20 mouse cellular contexts compared by ENCODE assay signal in the genomic region with DNA sequence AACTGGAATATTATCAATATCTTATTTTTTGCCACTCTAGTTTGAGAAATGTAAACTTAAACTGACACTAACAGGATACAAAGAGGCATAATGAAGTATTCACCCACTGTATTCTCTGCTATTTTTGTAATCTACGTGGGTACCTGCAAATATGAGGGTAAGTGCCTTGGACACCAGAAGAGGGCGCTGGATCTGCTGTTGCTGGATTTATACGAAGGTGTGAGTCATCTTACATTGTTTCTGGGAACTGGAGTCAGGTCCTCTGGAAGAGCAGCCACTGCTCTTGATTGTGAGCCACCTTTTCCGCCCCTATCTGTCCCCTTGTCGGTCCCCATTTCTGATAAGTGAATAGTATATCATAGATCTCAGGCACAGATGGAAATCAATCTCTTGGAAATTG. TPM values are rescaled to one million over a fixed set of nuclear protein-coding genes. Genes with fewer than 3 reads are reported as not detected.
DNase-seq lines count a peak whose midpoint lies in the region; ATAC-seq and TF ChIP-seq lines count a peak whose summit lies in the region.
"Had no signal": no experiment of that assay in that cellular context is flagged by ENCODE, and none has a peak within 500 bp of the region (broad histone marks: within the 10 kb centered on the region; RNA-seq: fewer than 3 reads in every experiment).

No protein-coding gene starts in this region.

- peak; percentile 37 for DNase-seq in 3T3-L1 (ENCODE audit: low read depth, low spot score)
- peak; percentile 19 for DNase-seq in brain, adult 2 months (ENCODE audit: low read depth, low spot score)
- DNase-seq in forebrain, embryonic 10.5 days (ENCODE audit: extremely low spot score, low spot score), result no peak
- no peak for DNase-seq in adrenal gland, postnatal 10 days
- DNase-seq: adrenal gland, postnatal 14 days; cerebellum, adult 9-11 months; forebrain, postnatal 0 days; gastrocnemius, adult 2 months; heart, adult 2 months; liver, embryonic 13.5 days; lung, postnatal 14 days had no signal

- TF ChIP-seq CTCF in intestine, postnatal 0 days (IDR thresholded peaks at IDR 0.05; ENCODE audit: low read depth), result peak; percentile 24; the same call in 1 of the 2 replicates
- peak; percentile 39 for TF ChIP-seq CTCF in E14TG2a.4 (conservative IDR thresholded peaks at IDR 0.05; ENCODE audit: low read length)

- H3K4me1 ChIP-seq in intestine, postnatal 0 days (replicated peaks; ENCODE audit: control insufficient read depth, insufficient read depth, low read length), result no peaks in the 10 kb centered on the region
- H3K4me1 ChIP-seq in intestine, embryonic 15.5 days (replicated peaks), result no peaks in the 10 kb centered on the region
- H3K4me1 ChIP-seq in E14TG2a.4 (replicated peaks; ENCODE audit: low read depth, low read length), result no peaks in the 10 kb centered on the region; the same call in 1 of the 2 replicates
- H3K4me1 ChIP-seq in forebrain, embryonic 10.5 days, result no peaks in the 10 kb centered on the region
- H3K4me1 ChIP-seq: hindbrain, embryonic 13.5 days; kidney, embryonic 15.5 days; liver, embryonic 13.5 days had no signal

- no peak overlapping the region for H3K4me3 ChIP-seq in intestine, postnatal 0 days (ENCODE audit: low read depth, low read length)
- H3K4me3 ChIP-seq in intestine, embryonic 15.5 days (replicated peaks), result no peak overlapping the region
- no peak overlapping the region for H3K4me3 ChIP-seq in E14TG2a.4 (replicated peaks; ENCODE audit: low read length)
- no peak overlapping the region for H3K4me3 ChIP-seq in forebrain, embryonic 10.5 days
- H3K4me3 ChIP-seq: erythroblast, embryonic 14.5 days; gastrocnemius, adult 2 months; heart, adult 2 months; hindbrain, embryonic 13.5 days; kidney, embryonic 15.5 days; liver, embryonic 13.5 days had no signal

- no peak overlapping the region for H3K4me2 ChIP-seq in intestine, postnatal 0 days (replicated peaks; ENCODE audit: low read depth)
- H3K4me2 ChIP-seq in intestine, embryonic 15.5 days (replicated peaks), result no peak overlapping the region
- H3K4me2 ChIP-seq: hindbrain, embryonic 13.5 days; kidney, embryonic 15.5 days; liver, embryonic 13.5 days; midbrain, embryonic 11.5 days had no signal

- H3K36me3 ChIP-seq in intestine, postnatal 0 days (ENCODE audit: control insufficient read depth, insufficient read depth), result no peaks in the 10 kb centered on the region
- no peaks in the 10 kb centered on the region for H3K36me3 ChIP-seq in intestine, embryonic 15.5 days
- H3K36me3 ChIP-seq in E14TG2a.4 (ENCODE audit: insufficient read depth, low read length), result no peaks in the 10 kb centered on the region
- no peaks in the 10 kb centered on the region for H3K36me3 ChIP-seq in forebrain, embryonic 10.5 days (replicated peaks)
- H3K36me3 ChIP-seq: hindbrain, embryonic 13.5 days; kidney, embryonic 15.5 days; liver, embryonic 13.5 days had no signal

- WGBS in intestine, postnatal 0 days, result 54% methylated on average over 5 of the region's 5 CpGs
- 56% methylated on average over 5 of the region's 5 CpGs for WGBS in intestine, embryonic 15.5 days
- WGBS in forebrain, embryonic 10.5 days, result 62% methylated on average over 5 of the region's 5 CpGs

- 0 out of 2 replicates have a peak, but pooled peaks cover 3% of the 10 kb centered on the region for H3K9me3 ChIP-seq in intestine, postnatal 0 days (ENCODE audit: control insufficient read depth)
- 0 out of 2 replicates have a peak, but pooled peaks cover 2% of the 10 kb centered on the region for H3K9me3 ChIP-seq in intestine, embryonic 15.5 days
- H3K9me3 ChIP-seq in E14TG2a.4 (ENCODE audit: low read length), result peaks cover 30% of the 10 kb centered on the region
- H3K9me3 ChIP-seq in forebrain, embryonic 10.5 days, result 0 out of 2 replicates have a peak, but pooled peaks cover 3% of the 10 kb centered on the region
- H3K9me3 ChIP-seq: hindbrain, embryonic 13.5 days; kidney, embryonic 15.5 days; liver, embryonic 13.5 days had no signal

- no peak for ATAC-seq in intestine, postnatal 0 days
- no peak for ATAC-seq in intestine, embryonic 15.5 days
- no peak for ATAC-seq in monocyte, adult 5-6 weeks (replicated peaks; ENCODE audit: insufficient number of reproducible peaks, low FRiP score, low TSS enrichment, poor library complexity, severe bottlenecking)
- ATAC-seq: forebrain, postnatal 0 days had no signal

- no peak overlapping the region for H3K27ac ChIP-seq in intestine, postnatal 0 days (ENCODE audit: low read depth, low read length)
- no peak overlapping the region for H3K27ac ChIP-seq in intestine, embryonic 15.5 days
- H3K27ac ChIP-seq in forebrain, embryonic 10.5 days, result no peak overlapping the region
- H3K27ac ChIP-seq: gastrocnemius, adult 2 months; heart, adult 2 months; hindbrain, embryonic 13.5 days; kidney, embryonic 15.5 days; liver, embryonic 13.5 days had no signal

- no peaks in the 10 kb centered on the region for H3K27me3 ChIP-seq in intestine, postnatal 0 days (replicated peaks; ENCODE audit: control insufficient read depth, insufficient read depth, low read length)
- no peaks in the 10 kb centered on the region for H3K27me3 ChIP-seq in intestine, embryonic 15.5 days (replicated peaks)
- no peaks in the 10 kb centered on the region for H3K27me3 ChIP-seq in E14TG2a.4 (ENCODE audit: insufficient read depth, low read length)
- H3K27me3 ChIP-seq in forebrain, embryonic 10.5 days (ENCODE audit: poor library complexity, severe bottlenecking), result no peaks in the 10 kb centered on the region
- H3K27me3 ChIP-seq: hindbrain, embryonic 13.5 days; kidney, embryonic 15.5 days; liver, embryonic 13.5 days had no signal

- no peak overlapping the region for H3K9ac ChIP-seq in intestine, postnatal 0 days (ENCODE audit: low read depth, low read length)
- no peak overlapping the region for H3K9ac ChIP-seq in intestine, embryonic 15.5 days
- H3K9ac ChIP-seq: forebrain, postnatal 0 days; hindbrain, embryonic 13.5 days; kidney, embryonic 15.5 days; liver, embryonic 13.5 days had no signal

RNA-seq across cellular contexts. Expression of gene Zbtb41, which starts 14.4 kb away (rescaled TPM):
- polyA plus RNA-seq in intestine, postnatal 0 days (2015; fragmentation: Nextera tagmentation; extraction: Ambion mirVana), result 2.4 and 3.2 TPM in 2 replicates
- 6.5 and 8.6 TPM in 2 replicates for polyA plus RNA-seq in intestine, embryonic 15.5 days (2015; fragmentation: Nextera tagmentation; extraction: Ambion mirVana)
- total RNA-seq in monocyte, adult 5-6 weeks (2017), result 17.3 to 20.9 TPM (median 18.1 TPM) in 3 replicates
- 10.6 and 12.0 TPM in 2 replicates for polyA plus RNA-seq in forebrain, embryonic 10.5 days (2016; fragmentation: Nextera tagmentation; extraction: Ambion mirVana)
- 10 to 100 TPM; 31.5 to 32.3 TPM for total RNA-seq in adrenal gland, postnatal 10 days (2021)

RNA-seq across cellular contexts. Expression of gene Crb1, which starts 30.8 kb away (rescaled TPM):
- 0.03 TPM in 1 of 2 replicates, not detected in the other for polyA plus RNA-seq in intestine, postnatal 0 days (2015; fragmentation: Nextera tagmentation; extraction: Ambion mirVana)
- 0.05 and 0.10 TPM in 2 replicates for polyA plus RNA-seq in intestine, embryonic 15.5 days (2015; fragmentation: Nextera tagmentation; extraction: Ambion mirVana)
- total RNA-seq in monocyte, adult 5-6 weeks (2017), result not detected in 3 replicates
- 0.73 and 1.0 TPM in 2 replicates for polyA plus RNA-seq in forebrain, embryonic 10.5 days (2016; fragmentation: Nextera tagmentation; extraction: Ambion mirVana)
- under 1 TPM in 1 of 2 experiments, not detected in 1; 0.18 TPM for total RNA-seq in adrenal gland, postnatal 10 days (2021)
- total RNA-seq: adrenal gland, postnatal 14 days; gastrocnemius, adult 2 months had no signal
- polyA plus RNA-seq: C2C12; erythroblast, embryonic 14.5 days; liver, embryonic 13.5 days had no signal

RNA-seq across cellular contexts. Expression of gene Aspm, which starts 46.9 kb away (rescaled TPM):
- polyA plus RNA-seq in intestine, postnatal 0 days (2015; fragmentation: Nextera tagmentation; extraction: Ambion mirVana), result 3.0 and 3.2 TPM in 2 replicates
- polyA plus RNA-seq in intestine, embryonic 15.5 days (2015; fragmentation: Nextera tagmentation; extraction: Ambion mirVana), result 10.6 and 12.6 TPM in 2 replicates
- 0.43 to 1.3 TPM (median 0.48 TPM) in 3 replicates for total RNA-seq in monocyte, adult 5-6 weeks (2017)
- polyA plus RNA-seq in forebrain, embryonic 10.5 days (2016; fragmentation: Nextera tagmentation; extraction: Ambion mirVana), result 22.8 and 24.7 TPM in 2 replicates
- 10 to 100 TPM in 1 of 2 experiments, 1 to 10 TPM in 1; 7.7 to 10.8 TPM for total RNA-seq in adrenal gland, postnatal 10 days (2021)

Comparison
In these comparisons a context has a peak if more than half of its experiments do, and no peak if none do; other contexts are left out.
1. DNase-seq: peak in 3T3-L1 (single experiment) and brain, adult 2 months (single experiment); none in forebrain, embryonic 10.5 days (single experiment) and adrenal gland, postnatal 10 days (single experiment).